Mouse (Mus musculus) erythroblast, embryonic 14.5 days (primary cell): ENCODE data around the gene Gabrr1.

Source experiments
- GATA1 ChIP-seq: IDR thresholded peaks from 2 replicates; pipeline ENCODE4 v1.6.1; 2012; ENCODE audit warnings: low read length, inconsistent platforms, mixed read lengths
- TAL1 ChIP-seq: IDR thresholded peaks from 3 replicates; pipeline ENCODE4 v1.6.1; 2012; ENCODE audit warnings: low read length, inconsistent platforms, mixed read lengths

DNA sequence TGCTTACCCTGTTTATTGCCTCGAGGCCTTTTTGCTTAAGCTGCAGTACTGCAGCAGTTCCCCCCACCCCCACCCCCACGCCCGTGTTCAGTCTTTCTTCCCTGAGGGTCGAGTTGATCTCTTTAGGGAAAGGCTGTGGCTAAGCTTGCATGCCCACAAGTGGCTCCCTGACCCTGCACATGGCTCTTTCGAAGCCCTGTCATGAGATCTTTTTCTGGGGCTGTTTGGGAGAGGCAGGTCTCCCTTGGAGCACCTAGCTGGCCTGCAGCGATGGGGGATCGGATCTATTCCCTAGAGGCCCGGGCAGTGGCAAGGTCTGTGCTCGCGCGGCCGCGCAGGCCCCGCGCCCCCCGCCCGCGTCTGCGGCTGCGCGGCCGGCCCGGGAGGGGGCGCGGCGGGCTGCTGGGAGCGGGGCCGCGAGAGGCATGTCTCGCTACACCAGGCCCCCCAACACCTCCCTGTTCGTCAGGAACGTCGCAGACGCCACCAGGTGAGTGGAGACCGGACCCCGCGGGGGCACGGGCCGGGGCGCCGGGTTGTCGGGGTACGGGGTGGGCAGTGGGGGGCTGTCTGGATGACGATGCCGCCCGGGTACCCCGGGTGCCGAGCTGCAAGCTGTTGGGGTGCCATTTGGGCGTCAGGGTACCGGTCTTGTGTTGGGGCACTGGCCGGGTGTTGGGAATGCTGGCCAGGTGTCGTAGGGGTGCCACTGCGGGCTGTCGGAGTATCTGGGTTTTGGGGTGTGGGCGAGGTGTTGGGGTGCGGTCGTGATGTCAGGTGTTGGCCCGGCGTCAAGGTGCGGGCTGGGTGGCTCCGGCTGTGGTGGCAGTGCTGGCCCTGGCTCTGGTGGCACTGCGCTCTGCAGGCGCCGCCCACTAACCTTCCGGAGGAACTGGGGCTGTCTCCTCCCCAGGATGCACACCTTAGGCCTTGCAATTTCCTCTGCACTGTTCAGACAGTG is 76.8 kb downstream of the Gabrr1 start, which contains the start of gene Srsf12:
- no peak for TF ChIP-seq GATA1
- TF ChIP-seq TAL1 = no peak
